Mouse (Mus musculus): ENCODE results near the gene Il10rb. TPM values are rescaled to one million over a fixed set of nuclear protein-coding genes. Genes with fewer than 3 reads are reported as not detected.

Gene Il10rb
- polyA plus RNA-seq, 1 experiment from 2014 or later, result 52.3 TPM

GRCm38 (mm10) chr16:91446778-91447511, 41.0 kb downstream of the Il10rb start:
- Histone ChIP-seq H3K36me3 (ENCODE audit: control insufficient read depth, insufficient read depth, low read length) (no peaks in the 10 kb centered on the region), H3K27ac (replicated peaks) (peak overlapping the region; percentile 71), H3K4me1 (replicated peaks; ENCODE audit: control insufficient read depth, insufficient read depth) (peaks cover 6% of the 10 kb centered on the region), H3K9ac (ENCODE audit: low read length) (no peak overlapping the region), H3K9me3 (ENCODE audit: control insufficient read depth, low read length) (no peaks in the 10 kb centered on the region), H3K4me2 (replicated peaks; ENCODE audit: low read depth) (no peak overlapping the region), H3K4me3 (ENCODE audit: low read depth, low read length) (no peak overlapping the region), H3K27me3 (ENCODE audit: control insufficient read depth, insufficient read depth, low read length) (no peaks in the 10 kb centered on the region)
- DNase-seq (ENCODE audit: low spot score), result no peak
- peak; percentile 53 for ATAC-seq (ENCODE audit: low FRiP score, low TSS enrichment)
- TF ChIP-seq CTCF (IDR thresholded peaks at IDR 0.05; ENCODE audit: low read depth) (no peak), EP300 (optimal IDR thresholded peaks at IDR 0.05) (no peak)
- 65% methylated on average over 8 of the region's 8 CpGs for WGBS

- TF ChIP-seq CTCF (IDR thresholded peaks at IDR 0.05; ENCODE audit: low read depth), result no peak
- no peak for TF ChIP-seq EP300 (optimal IDR thresholded peaks at IDR 0.05)
- DNase-seq (ENCODE audit: low spot score), result peak; percentile 81
- Histone ChIP-seq H3K9me3 (ENCODE audit: control insufficient read depth, low read length) (no peaks in the 10 kb centered on the region), H3K4me1 (replicated peaks; ENCODE audit: control insufficient read depth, insufficient read depth) (peaks cover 6% of the 10 kb centered on the region), H3K4me2 (replicated peaks; ENCODE audit: low read depth) (no peak overlapping the region), H3K36me3 (ENCODE audit: control insufficient read depth, insufficient read depth, low read length) (no peaks in the 10 kb centered on the region), H3K27ac (replicated peaks) (peak overlapping the region; percentile 71), H3K4me3 (ENCODE audit: low read depth, low read length) (no peak overlapping the region), H3K9ac (ENCODE audit: low read length) (no peak overlapping the region), H3K27me3 (ENCODE audit: control insufficient read depth, insufficient read depth, low read length) (no peaks in the 10 kb centered on the region)
- ATAC-seq (ENCODE audit: low FRiP score, low TSS enrichment), result peak; percentile 69
- WGBS, result 25% methylated on average over 6 of the region's 6 CpGs
Observed at GRCm38 (mm10) chr16:91447512-91447900, 41.5 kb downstream of the Il10rb start.

DNA sequence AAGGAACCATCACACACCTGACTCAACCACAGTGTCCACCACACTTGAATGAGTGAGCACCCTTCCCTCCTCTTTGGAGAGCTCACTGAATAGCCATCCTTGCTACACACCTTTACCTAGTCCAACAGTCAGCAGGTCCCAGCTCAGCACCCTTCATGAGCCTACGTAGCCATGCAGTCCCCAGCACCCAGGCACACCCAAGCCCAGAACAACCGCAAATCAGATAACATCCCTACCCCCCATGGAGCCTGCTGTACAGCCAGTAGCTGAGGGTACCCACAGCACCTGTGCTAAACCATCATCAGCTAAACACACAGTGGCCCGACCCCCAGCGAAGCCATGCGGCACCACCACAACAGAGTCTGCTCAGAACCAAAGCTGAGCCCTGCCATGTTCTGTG, 42.1 kb downstream of the Il10rb start:
- no peak overlapping the region for H3K9ac ChIP-seq (ENCODE audit: low read length)
- no peaks in the 10 kb centered on the region for H3K36me3 ChIP-seq (ENCODE audit: control insufficient read depth, insufficient read depth, low read length)
- TF ChIP-seq CTCF (IDR thresholded peaks at IDR 0.05; ENCODE audit: low read depth) (no peak), EP300 (optimal IDR thresholded peaks at IDR 0.05) (no peak)
- no peaks in the 10 kb centered on the region for H3K9me3 ChIP-seq (ENCODE audit: control insufficient read depth, low read length)
- no peaks in the 10 kb centered on the region for H3K27me3 ChIP-seq (ENCODE audit: control insufficient read depth, insufficient read depth, low read length)
- no peak overlapping the region for H3K4me2 ChIP-seq (replicated peaks; ENCODE audit: low read depth)
- ATAC-seq (ENCODE audit: low FRiP score, low TSS enrichment) (no peak), DNase-seq (ENCODE audit: low spot score) (no peak)
- H3K4me3 ChIP-seq (ENCODE audit: low read depth, low read length), result no peak overlapping the region
- peaks cover 6% of the 10 kb centered on the region for H3K4me1 ChIP-seq (replicated peaks; ENCODE audit: control insufficient read depth, insufficient read depth)
- H3K27ac ChIP-seq (replicated peaks), result no peak overlapping the region
- WGBS, result 92% methylated on average over 5 of the region's 5 CpGs

- no peaks in the 10 kb centered on the region for H3K9me3 ChIP-seq (ENCODE audit: control insufficient read depth, low read length)
- peaks cover 6% of the 10 kb centered on the region for H3K4me1 ChIP-seq (replicated peaks; ENCODE audit: control insufficient read depth, insufficient read depth)
- DNase-seq (ENCODE audit: low spot score), result no peak
- no peak overlapping the region for H3K4me2 ChIP-seq (replicated peaks; ENCODE audit: low read depth)
- H3K27me3 ChIP-seq (ENCODE audit: control insufficient read depth, insufficient read depth, low read length), result no peaks in the 10 kb centered on the region
- no peak overlapping the region for H3K4me3 ChIP-seq (ENCODE audit: low read depth, low read length)
- TF ChIP-seq CTCF (IDR thresholded peaks at IDR 0.05; ENCODE audit: low read depth), result no peak
- no peak for TF ChIP-seq EP300 (optimal IDR thresholded peaks at IDR 0.05)
- whole genome bisulfite sequencing, result 75% methylated on average over 7 of the region's 7 CpGs
- ATAC-seq (ENCODE audit: low FRiP score, low TSS enrichment), result no peak
- no peaks in the 10 kb centered on the region for H3K36me3 ChIP-seq (ENCODE audit: control insufficient read depth, insufficient read depth, low read length)
- H3K9ac ChIP-seq (ENCODE audit: low read length), result no peak overlapping the region
- no peak overlapping the region for H3K27ac ChIP-seq (replicated peaks)
Observed at GRCm38 (mm10) chr16:91448895-91449294, 42.9 kb downstream of the Il10rb start.

DNA sequence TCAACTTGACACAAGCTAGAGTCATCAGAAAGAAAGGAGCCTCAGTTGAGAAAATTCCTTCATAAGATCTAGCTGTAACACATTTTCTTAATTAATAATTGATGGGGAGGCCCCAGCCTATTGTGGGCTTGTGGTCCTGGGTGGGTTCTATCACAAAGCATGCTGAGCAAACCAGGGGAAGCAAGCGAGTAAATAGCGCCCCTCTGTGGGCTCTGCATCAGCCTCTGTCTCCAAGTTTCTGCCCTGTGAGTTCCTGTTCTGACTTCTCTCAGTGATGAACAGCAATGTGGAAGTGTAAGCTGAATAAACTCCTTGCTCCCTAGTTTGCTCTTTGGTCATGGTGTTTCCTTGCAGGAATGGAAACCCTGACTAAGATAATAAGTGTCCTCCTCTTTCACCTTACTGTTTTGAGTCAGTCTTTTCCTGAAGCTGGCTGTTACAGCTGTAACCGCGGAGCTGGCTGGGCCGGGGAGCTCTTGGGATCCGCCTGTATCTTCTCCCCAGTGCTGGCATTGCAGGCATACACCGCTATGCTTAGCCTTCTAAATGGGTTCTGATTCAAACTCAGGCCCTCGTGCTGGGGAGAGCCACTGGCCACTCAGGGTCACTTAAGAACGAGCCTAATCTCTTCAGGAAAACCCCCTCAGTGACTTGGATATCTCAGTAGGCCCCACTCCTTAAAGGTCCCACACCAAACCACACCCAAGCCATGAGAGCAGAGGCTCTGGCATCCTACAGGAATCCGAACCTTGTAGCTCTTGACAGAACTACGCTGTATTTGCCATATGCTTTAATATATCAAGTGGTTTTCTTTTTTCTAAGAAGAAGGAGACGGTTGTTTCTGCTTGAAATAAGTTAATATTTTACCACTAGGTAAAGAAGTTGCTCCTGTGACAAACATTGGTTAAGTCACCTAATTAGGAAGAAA, 44.4 kb downstream of the Il10rb start:
- no peak overlapping the region for H3K27ac ChIP-seq (replicated peaks)
- DNase-seq (ENCODE audit: low spot score) (no peak), ATAC-seq (ENCODE audit: low FRiP score, low TSS enrichment) (no peak)
- 71% methylated on average over 12 of the region's 12 CpGs for WGBS
- H3K4me2 ChIP-seq (replicated peaks; ENCODE audit: low read depth), result no peak overlapping the region
- H3K9ac ChIP-seq (ENCODE audit: low read length), result no peak overlapping the region
- H3K4me1 ChIP-seq (replicated peaks; ENCODE audit: control insufficient read depth, insufficient read depth), result peaks cover 6% of the 10 kb centered on the region
- TF ChIP-seq EP300 (optimal IDR thresholded peaks at IDR 0.05), result no peak
- peak; percentile 26 for TF ChIP-seq CTCF (IDR thresholded peaks at IDR 0.05; ENCODE audit: low read depth)
- H3K9me3 ChIP-seq (ENCODE audit: control insufficient read depth, low read length), result no peaks in the 10 kb centered on the region
- no peak overlapping the region for H3K4me3 ChIP-seq (ENCODE audit: low read depth, low read length)
- H3K36me3 ChIP-seq (ENCODE audit: control insufficient read depth, insufficient read depth, low read length), result no peaks in the 10 kb centered on the region
- no peaks in the 10 kb centered on the region for H3K27me3 ChIP-seq (ENCODE audit: control insufficient read depth, insufficient read depth, low read length)
